Mouse (Mus musculus): ENCODE data around the gene Pax5. TPM values are rescaled to one million over a fixed set of nuclear protein-coding genes. Genes with fewer than 3 reads are reported as not detected.

Gene Pax5
- polyA plus RNA-seq, 1 experiment, result not detected

GRCm38 (mm10) chr4:44502196-44502867, 208.0 kb downstream of the Pax5 start:
- H3K4me3 ChIP-seq (ENCODE audit: insufficient read depth, low read length), result no peak overlapping the region
- TF ChIP-seq CTCF (IDR thresholded peaks at IDR 0.05; ENCODE audit: low read depth, low read length) (no peak), POLR2A (IDR thresholded peaks at IDR 0.05; ENCODE audit: borderline replicate concordance, low read depth, low read length) (no peak)
- no peaks in the 10 kb centered on the region for H3K4me1 ChIP-seq (ENCODE audit: control insufficient read depth, insufficient read depth, low read length)
- no peak overlapping the region for H3K27ac ChIP-seq (ENCODE audit: insufficient read depth, low read depth, low read length)

- TF ChIP-seq CTCF (IDR thresholded peaks at IDR 0.05; ENCODE audit: low read depth, low read length) (no peak), POLR2A (IDR thresholded peaks at IDR 0.05; ENCODE audit: borderline replicate concordance, low read depth, low read length) (no peak)
- Histone ChIP-seq H3K4me3 (ENCODE audit: insufficient read depth, low read length) (no peak overlapping the region), H3K27ac (ENCODE audit: insufficient read depth, low read depth, low read length) (no peak overlapping the region), H3K4me1 (ENCODE audit: control insufficient read depth, insufficient read depth, low read length) (no peaks in the 10 kb centered on the region)
Measured at GRCm38 (mm10) chr4:44498156-44498555, 212.1 kb downstream of the Pax5 start.

GRCm38 (mm10) chr4:44495836-44496235, 214.5 kb downstream of the Pax5 start:
- Histone ChIP-seq H3K4me1 (ENCODE audit: control insufficient read depth, insufficient read depth, low read length) (no peaks in the 10 kb centered on the region), H3K27ac (ENCODE audit: insufficient read depth, low read depth, low read length) (no peak overlapping the region), H3K4me3 (ENCODE audit: insufficient read depth, low read length) (no peak overlapping the region)
- no peak for TF ChIP-seq POLR2A (IDR thresholded peaks at IDR 0.05; ENCODE audit: borderline replicate concordance, low read depth, low read length)
- no peak for TF ChIP-seq CTCF (IDR thresholded peaks at IDR 0.05; ENCODE audit: low read depth, low read length)

- Histone ChIP-seq H3K27ac (ENCODE audit: insufficient read depth, low read depth, low read length) (no peak overlapping the region), H3K4me3 (ENCODE audit: insufficient read depth, low read length) (no peak overlapping the region), H3K4me1 (ENCODE audit: control insufficient read depth, insufficient read depth, low read length) (no peaks in the 10 kb centered on the region)
- no peak for TF ChIP-seq POLR2A (IDR thresholded peaks at IDR 0.05; ENCODE audit: borderline replicate concordance, low read depth, low read length)
- TF ChIP-seq CTCF (IDR thresholded peaks at IDR 0.05; ENCODE audit: low read depth, low read length), result no peak
Measured at GRCm38 (mm10) chr4:44493756-44494155, 216.5 kb downstream of the Pax5 start.

GRCm38 (mm10) chr4:44490872-44491271, 219.4 kb downstream of the Pax5 start:
- H3K4me3 ChIP-seq (ENCODE audit: insufficient read depth, low read length), result no peak overlapping the region
- no peaks in the 10 kb centered on the region for H3K4me1 ChIP-seq (ENCODE audit: control insufficient read depth, insufficient read depth, low read length)
- H3K27ac ChIP-seq (ENCODE audit: insufficient read depth, low read depth, low read length), result no peak overlapping the region
- TF ChIP-seq CTCF (IDR thresholded peaks at IDR 0.05; ENCODE audit: low read depth, low read length) (no peak), POLR2A (IDR thresholded peaks at IDR 0.05; ENCODE audit: borderline replicate concordance, low read depth, low read length) (no peak)

- TF ChIP-seq POLR2A (IDR thresholded peaks at IDR 0.05; ENCODE audit: borderline replicate concordance, low read depth, low read length), result no peak
- no peak for TF ChIP-seq CTCF (IDR thresholded peaks at IDR 0.05; ENCODE audit: low read depth, low read length)
- no peaks in the 10 kb centered on the region for H3K4me1 ChIP-seq (ENCODE audit: control insufficient read depth, insufficient read depth, low read length)
- no peak overlapping the region for H3K4me3 ChIP-seq (ENCODE audit: insufficient read depth, low read length)
- no peak overlapping the region for H3K27ac ChIP-seq (ENCODE audit: insufficient read depth, low read depth, low read length)
Measured at GRCm38 (mm10) chr4:44488702-44489101, 221.6 kb downstream of the Pax5 start.

GRCm38 (mm10) chr4:44488219-44488618, 222.1 kb downstream of the Pax5 start:
- H3K4me3 ChIP-seq (ENCODE audit: insufficient read depth, low read length), result no peak overlapping the region
- TF ChIP-seq POLR2A (IDR thresholded peaks at IDR 0.05; ENCODE audit: borderline replicate concordance, low read depth, low read length) (no peak), CTCF (IDR thresholded peaks at IDR 0.05; ENCODE audit: low read depth, low read length) (no peak)
- no peak overlapping the region for H3K27ac ChIP-seq (ENCODE audit: insufficient read depth, low read depth, low read length)
- no peaks in the 10 kb centered on the region for H3K4me1 ChIP-seq (ENCODE audit: control insufficient read depth, insufficient read depth, low read length)

GRCm38 (mm10) chr4:44482851-44483250, 227.4 kb downstream of the Pax5 start:
- no peak for TF ChIP-seq POLR2A (IDR thresholded peaks at IDR 0.05; ENCODE audit: borderline replicate concordance, low read depth, low read length)
- Histone ChIP-seq H3K4me1 (ENCODE audit: control insufficient read depth, insufficient read depth, low read length) (no peaks in the 10 kb centered on the region), H3K27ac (ENCODE audit: insufficient read depth, low read depth, low read length) (no peak overlapping the region), H3K4me3 (ENCODE audit: insufficient read depth, low read length) (no peak overlapping the region)

GRCm38 (mm10) chr4:44479755-44480154, 230.5 kb downstream of the Pax5 start:
- TF ChIP-seq CTCF (IDR thresholded peaks at IDR 0.05; ENCODE audit: low read depth, low read length), result no peak
- no peak for TF ChIP-seq POLR2A (IDR thresholded peaks at IDR 0.05; ENCODE audit: borderline replicate concordance, low read depth, low read length)
- Histone ChIP-seq H3K27ac (ENCODE audit: insufficient read depth, low read depth, low read length) (no peak overlapping the region), H3K4me3 (ENCODE audit: insufficient read depth, low read length) (no peak overlapping the region), H3K4me1 (ENCODE audit: control insufficient read depth, insufficient read depth, low read length) (no peaks in the 10 kb centered on the region)

Other genes with a start within 250 kb of the Pax5 start
- gene Zcchc7, start 45.4 kb upstream of the Pax5 start, polyA plus RNA-seq (2012; ENCODE audit: insufficient read depth, insufficient read length, missing spikeins), result 35.6 and 48.9 TPM in 2 replicates